Mouse (Mus musculus): ENCODE data around the gene Hsd17b1. TPM values are rescaled to one million over a fixed set of nuclear protein-coding genes. Genes with fewer than 3 reads are reported as not detected.

Hsd17b1 gene
- polyA plus RNA-seq, 1 experiment from 2014 or later = not detected

- no peak overlapping the region for H3K27ac ChIP-seq
- 94% methylated on average over 1 of the region's 1 CpGs for whole genome bisulfite sequencing
Observed at GRCm38 (mm10) chr11:101127075-101127474, 48.9 kb downstream of the Hsd17b1 start.

GRCm38 (mm10) chr11:101128996-101129577, 50.9 kb downstream of the Hsd17b1 start:
- Histone ChIP-seq H3K4me3 (no peak overlapping the region), H3K27me3 (ENCODE audit: low read depth, poor library complexity, severe bottlenecking) (0 out of 2 replicates have a peak, but pooled peaks cover 3% of the 10 kb centered on the region), H3K27ac (no peak overlapping the region), H3K4me1 (peaks cover 7% of the 10 kb centered on the region; the same call in 1 of the 2 replicates), H3K36me3 (peaks cover 33% of the 10 kb centered on the region), H3K9me3 (replicated peaks) (no peaks in the 10 kb centered on the region; the same call in 1 of the 2 replicates)
- 86% methylated on average over 11 of the region's 11 CpGs for WGBS
- no peak for DNase-seq (ENCODE audit: low spot score)

More at GRCm38 (mm10) chr11:101127075-101127474, 48.9 kb downstream of the Hsd17b1 start:
- Histone ChIP-seq H3K4me3 (no peak overlapping the region), H3K36me3 (peaks cover 54% of the 10 kb centered on the region), H3K27me3 (ENCODE audit: low read depth, poor library complexity, severe bottlenecking) (0 out of 2 replicates have a peak, but pooled peaks cover 3% of the 10 kb centered on the region), H3K4me1 (peaks cover 7% of the 10 kb centered on the region; the same call in 1 of the 2 replicates), H3K9me3 (replicated peaks) (no peaks in the 10 kb centered on the region; the same call in 1 of the 2 replicates)
- no peak for DNase-seq (ENCODE audit: low spot score)

Small RNAs within 50 kb of the gene (microRNA-seq; reads per million reads assigned to microRNA genes)
- 1.5 reads per million for gene Mir6928

Other genes with a start within 250 kb of the Hsd17b1 start
- gene Stat5b, start 227.7 kb upstream of the Hsd17b1 start, polyA plus RNA-seq (2016; fragmentation: Nextera tagmentation; extraction: Ambion mirVana) = 15.4 and 15.6 TPM in 2 replicates
- 2.1 and 2.7 TPM in 2 replicates for gene Stat5a, start 219.1 kb upstream of the Hsd17b1 start, polyA plus RNA-seq (2016; fragmentation: Nextera tagmentation; extraction: Ambion mirVana)
- gene Stat3, start 138.9 kb upstream of the Hsd17b1 start, polyA plus RNA-seq (2016; fragmentation: Nextera tagmentation; extraction: Ambion mirVana) = 20.7 and 30.2 TPM in 2 replicates
- gene Cavin1, start 107.5 kb upstream of the Hsd17b1 start, polyA plus RNA-seq (2016; fragmentation: Nextera tagmentation; extraction: Ambion mirVana) = 21.9 and 24.6 TPM in 2 replicates
- 28.1 and 30.2 TPM in 2 replicates for gene Atp6v0a1, start 69.0 kb upstream of the Hsd17b1 start, polyA plus RNA-seq (2016; fragmentation: Nextera tagmentation; extraction: Ambion mirVana)
- gene Naglu, start 8.4 kb upstream of the Hsd17b1 start, polyA plus RNA-seq (2016; fragmentation: Nextera tagmentation; extraction: Ambion mirVana) = 4.9 and 5.9 TPM in 2 replicates
- 42.3 and 45.3 TPM in 2 replicates for gene Coasy, start 4.2 kb downstream of the Hsd17b1 start, polyA plus RNA-seq (2016; fragmentation: Nextera tagmentation; extraction: Ambion mirVana)
- gene Mlx, start 8.9 kb downstream of the Hsd17b1 start, polyA plus RNA-seq (2016; fragmentation: Nextera tagmentation; extraction: Ambion mirVana) = 41.3 and 49.6 TPM in 2 replicates
- 73.1 and 74.0 TPM in 2 replicates for gene Psmc3ip, start 17.0 kb downstream of the Hsd17b1 start, polyA plus RNA-seq (2016; fragmentation: Nextera tagmentation; extraction: Ambion mirVana)
- gene Retreg3, start 41.5 kb downstream of the Hsd17b1 start, polyA plus RNA-seq (2016; fragmentation: Nextera tagmentation; extraction: Ambion mirVana) = 17.8 and 17.9 TPM in 2 replicates
- gene Tubg1, start 41.5 kb downstream of the Hsd17b1 start, polyA plus RNA-seq (2016; fragmentation: Nextera tagmentation; extraction: Ambion mirVana) = 145 and 158 TPM in 2 replicates
- gene Tubg2, start 77.5 kb downstream of the Hsd17b1 start, polyA plus RNA-seq (2016; fragmentation: Nextera tagmentation; extraction: Ambion mirVana) = 2.5 and 3.0 TPM in 2 replicates
- 0.04 and 0.09 TPM in 2 replicates for gene Cntnap1, start 92.1 kb downstream of the Hsd17b1 start, polyA plus RNA-seq (2016; fragmentation: Nextera tagmentation; extraction: Ambion mirVana)
- 1.9 and 3.0 TPM in 2 replicates for gene Plekhh3, start 92.9 kb downstream of the Hsd17b1 start, polyA plus RNA-seq (2016; fragmentation: Nextera tagmentation; extraction: Ambion mirVana)
- gene Ccr10, start 97.0 kb downstream of the Hsd17b1 start, polyA plus RNA-seq (2016; fragmentation: Nextera tagmentation; extraction: Ambion mirVana) = not detected in 2 replicates
- 10.1 and 13.6 TPM in 2 replicates for gene Ezh1, start 148.1 kb downstream of the Hsd17b1 start, polyA plus RNA-seq (2016; fragmentation: Nextera tagmentation; extraction: Ambion mirVana)
- 54.2 and 61.5 TPM in 2 replicates for gene Ramp2, start 167.6 kb downstream of the Hsd17b1 start, polyA plus RNA-seq (2016; fragmentation: Nextera tagmentation; extraction: Ambion mirVana)
- 118 and 127 TPM in 2 replicates for gene Vps25, start 175.3 kb downstream of the Hsd17b1 start, polyA plus RNA-seq (2016; fragmentation: Nextera tagmentation; extraction: Ambion mirVana)
- 4.7 and 6.2 TPM in 2 replicates for gene Wnk4, start 182.2 kb downstream of the Hsd17b1 start, polyA plus RNA-seq (2016; fragmentation: Nextera tagmentation; extraction: Ambion mirVana)
- 1.1 TPM in 2 replicates for gene Cntd1, start 200.6 kb downstream of the Hsd17b1 start, polyA plus RNA-seq (2016; fragmentation: Nextera tagmentation; extraction: Ambion mirVana)
- 187 and 192 TPM in 2 replicates for gene Coa3, start 200.7 kb downstream of the Hsd17b1 start, polyA plus RNA-seq (2016; fragmentation: Nextera tagmentation; extraction: Ambion mirVana)
- 148 TPM in 2 replicates for gene Becn1, start 223.9 kb downstream of the Hsd17b1 start, polyA plus RNA-seq (2016; fragmentation: Nextera tagmentation; extraction: Ambion mirVana)
- 210 and 214 TPM in 2 replicates for gene Psme3, start 237.8 kb downstream of the Hsd17b1 start, polyA plus RNA-seq (2016; fragmentation: Nextera tagmentation; extraction: Ambion mirVana)
- gene Aoc2, start 246.7 kb downstream of the Hsd17b1 start, polyA plus RNA-seq (2016; fragmentation: Nextera tagmentation; extraction: Ambion mirVana) = 2.7 and 2.8 TPM in 2 replicates